Mouse (Mus musculus) thymus, postnatal 4 days (tissue): Measurements from ENCODE around the gene Glrx.
"Not testable (repeated sequence)": the region's sequence is repeated elsewhere in the genome, so short reads cannot be mapped to it uniquely, and the experiment has no call there.

ENCODE experiments used
- DNase-seq: peaks from one replicate; pipeline ENCODE4 v3.0.0; 2021

The Glrx gene

GRCm38 (mm10) chr13:75835461-75835860 is 4.2 kb upstream of the Glrx start:
- DNase-seq = no peak

- no peak for DNase-seq
These were observed 1.2 kb upstream of the Glrx start for GRCm38 (mm10) chr13:75838506-75838905.

- DNase-seq = no peak
These were observed 1.2 kb downstream of the Glrx start for GRCm38 (mm10) chr13:75840752-75841285.

GRCm38 (mm10) chr13:75841950-75842349 is 2.3 kb downstream of the Glrx start:
- no peak for DNase-seq

GRCm38 (mm10) chr13:75843331-75843730 is 3.7 kb downstream of the Glrx start:
- DNase-seq = no peak

GRCm38 (mm10) chr13:75843993-75844683 is 4.5 kb downstream of the Glrx start:
- DNase-seq = no peak

GRCm38 (mm10) chr13:75844833-75845518 is 5.3 kb downstream of the Glrx start:
- DNase-seq = no peak

- DNase-seq = no peak
These were observed 6.0 kb downstream of the Glrx start for GRCm38 (mm10) chr13:75845519-75846166.

GRCm38 (mm10) chr13:75847027-75847426 is 7.4 kb downstream of the Glrx start:
- no peak for DNase-seq

- DNase-seq = no peak
These were observed 12.4 kb downstream of the Glrx start for GRCm38 (mm10) chr13:75852027-75852426.

- no peak for DNase-seq
These were observed 13.4 kb downstream of the Glrx start for GRCm38 (mm10) chr13:75853118-75853517.

GRCm38 (mm10) chr13:75859264-75859844 is 19.7 kb downstream of the Glrx start:
- DNase-seq = no peak

GRCm38 (mm10) chr13:75865486-75866184 is 26.0 kb downstream of the Glrx start:
- no peak for DNase-seq

GRCm38 (mm10) chr13:75867876-75868275 is 28.2 kb downstream of the Glrx start:
- DNase-seq = no peak

GRCm38 (mm10) chr13:75874608-75875376 is 35.1 kb downstream of the Glrx start:
- DNase-seq = no peak

GRCm38 (mm10) chr13:75876188-75876587 is 36.5 kb downstream of the Glrx start:
- not testable (repeated sequence) for DNase-seq

- no peak for DNase-seq
These were observed 36.9 kb downstream of the Glrx start for GRCm38 (mm10) chr13:75876592-75876991.

- DNase-seq = no peak
These were observed 38.2 kb downstream of the Glrx start for GRCm38 (mm10) chr13:75877907-75878306.

GRCm38 (mm10) chr13:75879756-75880155 is 40.1 kb downstream of the Glrx start:
- DNase-seq = no peak

GRCm38 (mm10) chr13:75880501-75880900 is 40.8 kb downstream of the Glrx start:
- no peak for DNase-seq

GRCm38 (mm10) chr13:75883792-75884191 is 44.1 kb downstream of the Glrx start:
- DNase-seq = no peak

GRCm38 (mm10) chr13:75891868-75892267 is 52.2 kb downstream of the Glrx start:
- no peak for DNase-seq
